Mouse (Mus musculus) midbrain, embryonic 11.5 days (tissue): ENCODE measurements around the gene 4933434E20Rik. TPM values are rescaled to one million over a fixed set of nuclear protein-coding genes. Genes with fewer than 3 reads are reported as not detected.

Source experiments
- ATAC-seq: fragments of 200-750 bp; cut with Nextera tagmentation; 2 replicates; pipeline ENCODE4 v1.8.0; 2017; ENCODE audit warnings: moderate TSS enrichment, moderate library complexity; ENCODE audit not compliant: low FRiP score
- DNase-seq: peaks from one replicate; pipeline ENCODE4 v3.0.0; 2015; ENCODE audit warnings: low spot score; ENCODE audit errors: missing footprints
- H3K27ac ChIP-seq: fragments of 300-500 bp; sonication (generic); 2 replicates; pipeline ENCODE4 v1.5.1; 2014; ENCODE audit warnings: low read depth, low read length
- H3K27me3 ChIP-seq: fragments of 300-500 bp; sonication (generic); 2 replicates; pipeline ENCODE4 v1.6.1; 2014; ENCODE audit warnings: mild to moderate bottlenecking, low read length, moderate library complexity, mixed read lengths; ENCODE audit not compliant: control insufficient read depth, insufficient read depth
- H3K36me3 ChIP-seq: fragments of 300-500 bp; sonication (generic); 2 replicates; pipeline ENCODE4 v1.6.1; 2014; ENCODE audit warnings: mild to moderate bottlenecking, low read length, moderate library complexity, mixed read lengths; ENCODE audit not compliant: control insufficient read depth, insufficient read depth
- H3K4me1 ChIP-seq: fragments of 300-500 bp; sonication (generic); 2 replicates; pipeline ENCODE4 v1.6.1; 2014; ENCODE audit warnings: low read length; ENCODE audit not compliant: control insufficient read depth, insufficient read depth
- H3K4me2 ChIP-seq: fragments of 300-500 bp; sonication (generic); 2 replicates; pipeline ENCODE4 v1.6.1; 2014; ENCODE audit warnings: mild to moderate bottlenecking, moderate library complexity
- H3K4me3 ChIP-seq: fragments of 300-500 bp; sonication (generic); 2 replicates; pipeline ENCODE4 v1.5.1; 2014; ENCODE audit warnings: low read depth, low read length
- H3K9ac ChIP-seq: fragments of 300-500 bp; sonication (generic); 2 replicates; pipeline ENCODE4 v1.6.1; 2014; ENCODE audit warnings: low read length
- H3K9me3 ChIP-seq: fragments of 300-500 bp; sonication (generic); 2 replicates; pipeline ENCODE4 v1.6.1; 2016; ENCODE audit warnings: low read length; ENCODE audit not compliant: control insufficient read depth
- WGBS: fragments of 180-500 bp; shearing (Covaris S2); extraction: QIAGEN DNeasy Blood & Tissue Kit; methylation state at CpG from one replicate; pipeline ENCODE4 v1.1.7; 2014; 5-methylcytosine and 5-hydroxymethylcytosine counted together
- polyA plus RNA-seq: library from polyadenylated mRNA; unstranded; fragments of >200 nt; fragmentation: Nextera tagmentation; extraction: Ambion mirVana; gene quantifications from 2 replicates; pipeline ENCODE4 v1.2.1, GENCODE M21; 2014

4933434E20Rik gene
- polyA plus RNA-seq, 1 experiment from 2014 or later = 207 TPM

- Histone ChIP-seq H3K36me3 (peaks cover 18% of the 10 kb centered on the region; the same call in 1 of the 2 replicates), H3K9ac (no peak overlapping the region), H3K4me1 (peaks cover 18% of the 10 kb centered on the region), H3K9me3 (no peaks in the 10 kb centered on the region), H3K27me3 (no peaks in the 10 kb centered on the region), H3K4me3 (no peak overlapping the region), H3K27ac (no peak overlapping the region), H3K4me2 (no peak overlapping the region)
- ATAC-seq = no peak
- 94% methylated on average over 5 of the region's 5 CpGs for WGBS
- no peak for DNase-seq
Measured at GRCm38 (mm10) chr3:90086068-90086467, 34.6 kb downstream of the 4933434E20Rik start.

GRCm38 (mm10) chr3:90088617-90089016 lies 37.2 kb downstream of the 4933434E20Rik start:
- Histone ChIP-seq H3K36me3 (peaks cover 34% of the 10 kb centered on the region), H3K27me3 (no peaks in the 10 kb centered on the region)
- no peak for DNase-seq

GRCm38 (mm10) chr3:90090892-90091291 lies 39.5 kb downstream of the 4933434E20Rik start:
- no peak for DNase-seq
- no peak overlapping the region for H3K9ac ChIP-seq
- H3K27me3 ChIP-seq = no peaks in the 10 kb centered on the region
- 93% methylated on average over 6 of the region's 6 CpGs for WGBS
- H3K4me1 ChIP-seq = no peaks in the 10 kb centered on the region
- no peak overlapping the region for H3K4me2 ChIP-seq
- ATAC-seq = no peak
- no peaks in the 10 kb centered on the region for H3K9me3 ChIP-seq
- H3K36me3 ChIP-seq = peaks cover 34% of the 10 kb centered on the region
- H3K4me3 ChIP-seq = no peak overlapping the region
- no peak overlapping the region for H3K27ac ChIP-seq

More at GRCm38 (mm10) chr3:90088617-90089016, 37.2 kb downstream of the 4933434E20Rik start:
- Histone ChIP-seq H3K9me3 (no peaks in the 10 kb centered on the region), H3K4me2 (no peak overlapping the region), H3K9ac (no peak overlapping the region), H3K4me3 (no peak overlapping the region), H3K27ac (no peak overlapping the region), H3K4me1 (peaks cover 5% of the 10 kb centered on the region)
- WGBS = 95% methylated on average over 2 of the region's 2 CpGs
- ATAC-seq = no peak

DNA sequence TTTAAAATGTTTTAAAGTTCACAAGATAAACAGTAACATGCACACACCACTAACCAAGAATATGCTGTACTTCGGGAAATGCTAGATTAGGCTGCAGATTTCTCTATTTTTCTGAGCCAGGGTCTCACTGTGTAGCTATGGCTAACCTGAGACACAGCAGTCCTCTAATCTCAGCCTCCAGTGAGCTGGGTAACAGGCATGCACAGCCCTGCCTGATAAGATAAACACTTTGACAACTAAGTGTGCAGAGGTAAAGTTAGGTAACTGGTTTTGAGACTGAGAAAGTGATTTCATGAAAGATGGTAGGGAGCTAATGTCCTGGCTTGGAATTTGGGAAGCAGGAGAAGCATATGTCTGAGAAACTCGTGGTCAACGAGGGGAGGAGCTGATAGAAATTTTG lies 43.0 kb downstream of the 4933434E20Rik start:
- peaks cover 31% of the 10 kb centered on the region for H3K36me3 ChIP-seq
- H3K27ac ChIP-seq = no peak overlapping the region
- WGBS = 94% methylated on average over 3 of the region's 3 CpGs

DNA sequence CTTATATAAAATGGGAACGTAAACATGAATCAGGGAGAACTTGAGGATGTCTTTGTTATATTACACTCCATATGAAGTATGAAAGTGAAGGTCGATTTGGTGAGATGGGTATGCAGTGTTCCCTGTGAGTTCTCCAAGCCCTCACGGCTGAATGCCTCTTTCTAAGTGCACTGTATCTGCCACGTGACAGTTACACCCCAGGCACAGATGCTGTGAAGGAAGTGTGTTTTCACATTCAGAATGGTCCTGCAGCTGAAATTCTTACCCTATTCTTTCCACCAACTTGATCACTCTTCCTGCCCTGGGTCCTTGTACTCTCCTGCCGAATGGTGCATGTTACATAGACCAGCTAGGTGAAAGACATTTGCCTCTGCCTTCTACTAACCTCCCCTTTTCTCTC lies 46.5 kb downstream of the 4933434E20Rik start:
- Histone ChIP-seq H3K36me3 (peaks cover 8% of the 10 kb centered on the region; the same call in 1 of the 2 replicates), H3K27ac (no peak overlapping the region), H3K4me1 (no peaks in the 10 kb centered on the region), H3K4me3 (no peak overlapping the region), H3K27me3 (no peaks in the 10 kb centered on the region), H3K9me3 (no peaks in the 10 kb centered on the region), H3K9ac (no peak overlapping the region), H3K4me2 (no peak overlapping the region)
- 88% methylated on average over 5 of the region's 5 CpGs for WGBS
- no peak for DNase-seq
- no peak for ATAC-seq

More for the DNA sequence above, 43.0 kb downstream of the 4933434E20Rik start:
- no peaks in the 10 kb centered on the region for H3K9me3 ChIP-seq
- H3K27me3 ChIP-seq = no peaks in the 10 kb centered on the region
- H3K4me2 ChIP-seq = no peak overlapping the region
- H3K4me3 ChIP-seq = no peak overlapping the region
- no peak for ATAC-seq
- no peak overlapping the region for H3K9ac ChIP-seq
- no peaks in the 10 kb centered on the region for H3K4me1 ChIP-seq
- no peak for DNase-seq

GRCm38 (mm10) chr3:90101010-90101409 lies 49.6 kb downstream of the 4933434E20Rik start:
- Histone ChIP-seq H3K9me3 (no peaks in the 10 kb centered on the region), H3K36me3 (0 out of 2 replicates have a peak, but pooled peaks cover 3% of the 10 kb centered on the region), H3K27ac (no peak overlapping the region), H3K4me1 (no peaks in the 10 kb centered on the region), H3K4me2 (no peak overlapping the region), H3K4me3 (no peak overlapping the region), H3K27me3 (no peaks in the 10 kb centered on the region), H3K9ac (no peak overlapping the region)
- WGBS = 93% methylated on average over 3 of the region's 3 CpGs
- ATAC-seq (no peak), DNase-seq (no peak)

DNA sequence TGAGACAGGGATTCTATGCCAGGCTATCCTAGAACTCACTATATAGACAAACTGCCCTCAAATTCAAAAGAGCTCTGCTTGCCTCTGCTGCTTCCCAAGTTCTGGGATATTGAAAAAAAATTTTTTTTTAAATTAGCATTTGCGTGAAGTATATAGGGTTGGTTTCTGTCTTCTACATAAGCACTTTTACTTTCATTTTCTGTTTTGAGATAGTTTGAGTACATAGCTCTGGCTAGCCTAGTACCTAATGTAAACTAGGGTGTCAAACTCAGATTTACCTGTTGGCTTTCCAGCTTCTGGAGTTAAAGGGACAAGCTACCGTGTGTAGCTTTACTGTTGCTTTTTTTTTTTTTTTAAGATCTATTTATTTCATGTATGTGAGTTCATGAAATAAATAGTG lies 50.2 kb downstream of the 4933434E20Rik start:
- WGBS = 96% methylated on average over 2 of the region's 2 CpGs
- ATAC-seq (no peak), DNase-seq (no peak)
- Histone ChIP-seq H3K9me3 (no peaks in the 10 kb centered on the region), H3K4me1 (no peaks in the 10 kb centered on the region), H3K27me3 (no peaks in the 10 kb centered on the region), H3K36me3 (0 out of 2 replicates have a peak, but pooled peaks cover 3% of the 10 kb centered on the region), H3K27ac (no peak overlapping the region), H3K4me3 (no peak overlapping the region), H3K9ac (no peak overlapping the region), H3K4me2 (no peak overlapping the region)

GRCm38 (mm10) chr3:90102239-90102638 lies 50.8 kb downstream of the 4933434E20Rik start:
- Histone ChIP-seq H3K4me2 (no peak overlapping the region), H3K27ac (no peak overlapping the region), H3K4me3 (no peak overlapping the region), H3K9me3 (no peaks in the 10 kb centered on the region), H3K9ac (no peak overlapping the region), H3K36me3 (0 out of 2 replicates have a peak, but pooled peaks cover 3% of the 10 kb centered on the region), H3K27me3 (no peaks in the 10 kb centered on the region), H3K4me1 (no peaks in the 10 kb centered on the region)
- DNase-seq (no peak), ATAC-seq (no peak)
- 89% methylated on average over 2 of the region's 2 CpGs for WGBS

GRCm38 (mm10) chr3:90103176-90103575 lies 51.7 kb downstream of the 4933434E20Rik start:
- H3K36me3 ChIP-seq = 0 out of 2 replicates have a peak, but pooled peaks cover 3% of the 10 kb centered on the region
- H3K4me1 ChIP-seq = no peaks in the 10 kb centered on the region
- no peak overlapping the region for H3K9ac ChIP-seq
- ATAC-seq (no peak), DNase-seq (no peak)
- no peak overlapping the region for H3K4me3 ChIP-seq
- no peak overlapping the region for H3K4me2 ChIP-seq
- 91% methylated on average over 2 of the region's 2 CpGs for WGBS
- H3K27me3 ChIP-seq = no peaks in the 10 kb centered on the region
- H3K27ac ChIP-seq = no peak overlapping the region
- no peaks in the 10 kb centered on the region for H3K9me3 ChIP-seq
